Mouse (Mus musculus): ENCODE measurements around the gene Prdm5. TPM values are rescaled to one million over a fixed set of nuclear protein-coding genes. Genes with fewer than 3 reads are reported as not detected.

Gene Prdm5
- polyA plus RNA-seq, 1 experiment from 2014 or later: 28.4 TPM

DNA sequence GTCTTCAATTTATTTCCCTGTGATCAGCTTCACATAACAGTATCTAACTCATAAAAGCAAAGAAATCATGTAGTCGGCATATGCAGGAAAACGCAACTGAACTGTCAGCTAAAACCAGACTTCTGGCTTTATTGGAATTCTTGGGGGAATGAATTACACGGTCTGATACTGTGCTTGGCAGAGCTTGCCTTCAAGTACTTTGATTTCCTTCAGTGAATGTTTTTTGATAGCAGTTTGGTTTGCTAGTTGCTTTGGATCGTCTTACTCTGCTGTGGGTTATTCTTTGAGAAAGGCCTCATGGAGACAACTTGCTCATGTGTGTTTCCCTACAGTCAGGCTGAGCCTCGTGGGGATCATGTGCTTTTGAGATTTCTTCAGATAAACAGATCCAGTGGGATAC is 52.7 kb downstream of the Prdm5 start:
- Histone ChIP-seq H3K27me3 (no peaks in the 10 kb centered on the region), H3K9me3 (peaks cover 8% of the 10 kb centered on the region; the same call in 1 of the 2 replicates), H3K4me2 (no peak overlapping the region), H3K36me3 (peaks cover 23% of the 10 kb centered on the region), H3K4me1 (replicated peaks) (no peaks in the 10 kb centered on the region), H3K4me3 (replicated peaks) (no peak overlapping the region), H3K9ac (replicated peaks) (no peak overlapping the region), H3K27ac (no peak overlapping the region)
- WGBS: 78% methylated on average over 5 of the region's 5 CpGs
- no peak for ATAC-seq (ENCODE audit: insufficient number of reproducible peaks, insufficient read depth, low FRiP score, low TSS enrichment, low read depth)

DNA sequence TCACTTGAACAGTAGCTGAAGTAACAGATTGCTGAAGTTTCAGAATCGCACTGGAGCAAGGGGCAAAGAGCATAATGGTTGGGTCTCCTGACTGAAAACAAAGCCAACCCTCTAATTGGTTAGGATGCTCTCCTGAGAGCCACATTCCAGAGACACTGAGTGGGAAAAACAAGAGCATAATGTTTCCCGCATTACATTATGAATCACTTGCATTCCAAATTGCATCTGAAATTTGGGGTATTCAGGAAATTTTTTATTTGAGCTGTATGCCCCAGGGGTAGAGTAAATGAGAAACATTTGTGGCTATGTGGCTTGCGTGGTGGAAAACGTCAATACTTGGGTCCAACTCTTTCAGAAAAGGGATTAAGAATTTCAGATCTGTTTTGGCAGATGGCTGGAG is 55.2 kb downstream of the Prdm5 start:
- Histone ChIP-seq H3K4me3 (replicated peaks) (no peak overlapping the region), H3K9ac (replicated peaks) (no peak overlapping the region), H3K9me3 (peaks cover 8% of the 10 kb centered on the region; the same call in 1 of the 2 replicates), H3K4me2 (no peak overlapping the region), H3K27me3 (no peaks in the 10 kb centered on the region), H3K36me3 (peaks cover 26% of the 10 kb centered on the region), H3K4me1 (replicated peaks) (no peaks in the 10 kb centered on the region), H3K27ac (no peak overlapping the region)
- 74% methylated on average over 4 of the region's 4 CpGs for WGBS
- no peak for ATAC-seq (ENCODE audit: insufficient number of reproducible peaks, insufficient read depth, low FRiP score, low TSS enrichment, low read depth)

- H3K36me3 ChIP-seq: no peaks in the 10 kb centered on the region
Measured at GRCm38 (mm10) chr6:65842579-65842978, 63.8 kb downstream of the Prdm5 start.

GRCm38 (mm10) chr6:65849127-65849526 is 70.3 kb downstream of the Prdm5 start:
- H3K36me3 ChIP-seq: no peaks in the 10 kb centered on the region
- H3K4me1 ChIP-seq (replicated peaks): 0 out of 2 replicates have a peak, but pooled peaks cover 3% of the 10 kb centered on the region
- no peak overlapping the region for H3K4me3 ChIP-seq (replicated peaks)
- H3K27ac ChIP-seq: no peak overlapping the region
- no peak overlapping the region for H3K9ac ChIP-seq (replicated peaks)
- 80% methylated on average over 4 of the region's 4 CpGs for WGBS
- no peaks in the 10 kb centered on the region for H3K9me3 ChIP-seq
- H3K27me3 ChIP-seq: no peaks in the 10 kb centered on the region
- ATAC-seq (ENCODE audit: insufficient number of reproducible peaks, insufficient read depth, low FRiP score, low TSS enrichment, low read depth): no peak
- no peak overlapping the region for H3K4me2 ChIP-seq

More at GRCm38 (mm10) chr6:65842579-65842978, 63.8 kb downstream of the Prdm5 start:
- H3K27me3 ChIP-seq: no peaks in the 10 kb centered on the region
- no peaks in the 10 kb centered on the region for H3K4me1 ChIP-seq (replicated peaks)
- no peak overlapping the region for H3K27ac ChIP-seq
- no peak overlapping the region for H3K4me3 ChIP-seq (replicated peaks)
- 89% methylated on average over 4 of the region's 4 CpGs for WGBS
- ATAC-seq (ENCODE audit: insufficient number of reproducible peaks, insufficient read depth, low FRiP score, low TSS enrichment, low read depth): no peak
- H3K9me3 ChIP-seq: no peaks in the 10 kb centered on the region
- no peak overlapping the region for H3K4me2 ChIP-seq
- no peak overlapping the region for H3K9ac ChIP-seq (replicated peaks)

DNA sequence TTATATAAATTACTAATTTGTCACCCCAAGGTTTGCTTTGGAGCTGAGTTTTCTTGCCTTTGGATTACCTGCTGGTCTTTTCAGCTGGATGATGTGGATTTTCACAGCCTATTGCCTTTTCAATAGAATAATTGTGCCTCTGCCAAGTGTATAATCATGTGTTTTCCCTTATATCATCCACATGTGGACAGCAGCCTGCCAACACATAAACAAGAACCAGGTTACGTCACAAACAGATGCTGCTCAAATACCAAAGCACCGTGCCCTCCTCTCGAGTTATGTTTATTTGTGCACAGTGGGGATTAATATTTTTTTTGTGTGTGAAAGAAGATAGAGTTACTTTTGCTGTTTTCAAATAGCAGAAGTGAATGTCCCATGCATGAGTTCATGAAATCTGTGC is 70.9 kb downstream of the Prdm5 start:
- 56% methylated on average over 3 of the region's 3 CpGs for WGBS

DNA sequence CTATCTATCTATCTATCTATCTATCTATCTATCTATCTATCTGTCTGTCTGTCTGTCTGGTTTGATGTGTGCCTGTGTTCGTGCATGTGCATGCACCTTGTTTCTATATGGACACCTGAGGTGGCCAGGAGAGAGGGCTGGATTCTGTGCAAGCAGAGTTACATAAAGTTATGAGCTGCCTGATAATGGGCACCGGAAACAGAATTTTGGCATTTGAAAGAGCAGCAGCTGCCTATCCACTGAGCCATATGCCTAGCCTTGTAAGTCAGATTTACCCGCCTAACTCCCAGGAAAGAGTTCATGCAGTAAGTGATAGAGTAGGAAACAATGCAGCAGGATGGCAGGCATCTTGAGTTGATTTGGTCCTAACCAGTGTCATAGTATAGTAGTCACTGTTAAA is 71.4 kb downstream of the Prdm5 start:
- Histone ChIP-seq H3K4me3 (replicated peaks) (no peak overlapping the region), H3K9ac (replicated peaks) (no peak overlapping the region), H3K27me3 (no peaks in the 10 kb centered on the region), H3K4me2 (no peak overlapping the region), H3K36me3 (no peaks in the 10 kb centered on the region), H3K4me1 (replicated peaks) (0 out of 2 replicates have a peak, but pooled peaks cover 3% of the 10 kb centered on the region), H3K27ac (no peak overlapping the region), H3K9me3 (no peaks in the 10 kb centered on the region)
- 95% methylated on average over 3 of the region's 3 CpGs for WGBS
- no peak for ATAC-seq (ENCODE audit: insufficient number of reproducible peaks, insufficient read depth, low FRiP score, low TSS enrichment, low read depth)

More for the DNA sequence above, 70.9 kb downstream of the Prdm5 start:
- Histone ChIP-seq H3K4me2 (no peak overlapping the region), H3K36me3 (no peaks in the 10 kb centered on the region), H3K4me3 (replicated peaks) (no peak overlapping the region), H3K27ac (no peak overlapping the region), H3K9me3 (no peaks in the 10 kb centered on the region), H3K9ac (replicated peaks) (no peak overlapping the region), H3K4me1 (replicated peaks) (0 out of 2 replicates have a peak, but pooled peaks cover 3% of the 10 kb centered on the region), H3K27me3 (no peaks in the 10 kb centered on the region)
- no peak for ATAC-seq (ENCODE audit: insufficient number of reproducible peaks, insufficient read depth, low FRiP score, low TSS enrichment, low read depth)

- peaks cover 7% of the 10 kb centered on the region; the same call in 1 of the 2 replicates for H3K4me1 ChIP-seq (replicated peaks)
- WGBS: 60% methylated on average over 3 of the region's 3 CpGs
- H3K4me3 ChIP-seq (replicated peaks): no peak overlapping the region
- no peak overlapping the region for H3K27ac ChIP-seq
- H3K27me3 ChIP-seq: no peaks in the 10 kb centered on the region
- H3K36me3 ChIP-seq: 0 out of 2 replicates have a peak, but pooled peaks cover 2% of the 10 kb centered on the region
- ATAC-seq (ENCODE audit: insufficient number of reproducible peaks, insufficient read depth, low FRiP score, low TSS enrichment, low read depth): no peak
- no peak overlapping the region for H3K4me2 ChIP-seq
- no peaks in the 10 kb centered on the region for H3K9me3 ChIP-seq
- H3K9ac ChIP-seq (replicated peaks): no peak overlapping the region
Measured at GRCm38 (mm10) chr6:65854020-65854419, 75.2 kb downstream of the Prdm5 start.

GRCm38 (mm10) chr6:65854585-65854984 is 75.8 kb downstream of the Prdm5 start:
- no peak overlapping the region for H3K4me2 ChIP-seq
- 0 out of 2 replicates have a peak, but pooled peaks cover 2% of the 10 kb centered on the region for H3K36me3 ChIP-seq
- 82% methylated on average over 4 of the region's 4 CpGs for WGBS
- no peak overlapping the region for H3K27ac ChIP-seq
- H3K9me3 ChIP-seq: no peaks in the 10 kb centered on the region
- H3K4me3 ChIP-seq (replicated peaks): no peak overlapping the region
- peaks cover 11% of the 10 kb centered on the region; the same call in 1 of the 2 replicates for H3K4me1 ChIP-seq (replicated peaks)
- no peaks in the 10 kb centered on the region for H3K27me3 ChIP-seq
- H3K9ac ChIP-seq (replicated peaks): no peak overlapping the region
- ATAC-seq (ENCODE audit: insufficient number of reproducible peaks, insufficient read depth, low FRiP score, low TSS enrichment, low read depth): no peak

DNA sequence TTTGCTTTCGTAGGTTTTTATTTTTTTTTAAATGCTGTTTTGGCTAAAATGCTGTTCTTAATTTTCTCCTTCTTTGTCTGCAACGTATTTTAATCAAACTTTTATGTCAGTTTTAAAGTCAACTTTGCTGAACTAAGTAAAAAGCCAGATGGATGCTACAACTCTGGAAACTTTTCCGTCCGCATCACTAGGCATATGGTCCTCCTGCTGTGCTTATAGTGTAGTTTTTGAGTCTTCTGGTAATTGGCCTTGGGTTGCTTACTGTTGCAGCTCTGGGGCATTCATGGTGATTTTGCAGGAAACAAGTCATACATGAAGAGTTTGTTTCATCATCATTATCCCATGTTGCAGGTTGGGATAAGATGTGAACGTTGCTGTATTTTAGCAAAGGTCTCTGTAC is 81.8 kb downstream of the Prdm5 start:
- H3K36me3 ChIP-seq: 0 out of 2 replicates have a peak, but pooled peaks cover 2% of the 10 kb centered on the region
- no peaks in the 10 kb centered on the region for H3K9me3 ChIP-seq
- H3K9ac ChIP-seq (replicated peaks): no peak overlapping the region
- H3K4me1 ChIP-seq (replicated peaks): peaks cover 20% of the 10 kb centered on the region
- H3K4me3 ChIP-seq (replicated peaks): no peak overlapping the region
- no peaks in the 10 kb centered on the region for H3K27me3 ChIP-seq
- no peak overlapping the region for H3K4me2 ChIP-seq
- ATAC-seq (ENCODE audit: insufficient number of reproducible peaks, insufficient read depth, low FRiP score, low TSS enrichment, low read depth): no peak
- no peak overlapping the region; the same call in 1 of the 2 replicates for H3K27ac ChIP-seq
- 42% methylated on average over 5 of the region's 5 CpGs for WGBS

DNA sequence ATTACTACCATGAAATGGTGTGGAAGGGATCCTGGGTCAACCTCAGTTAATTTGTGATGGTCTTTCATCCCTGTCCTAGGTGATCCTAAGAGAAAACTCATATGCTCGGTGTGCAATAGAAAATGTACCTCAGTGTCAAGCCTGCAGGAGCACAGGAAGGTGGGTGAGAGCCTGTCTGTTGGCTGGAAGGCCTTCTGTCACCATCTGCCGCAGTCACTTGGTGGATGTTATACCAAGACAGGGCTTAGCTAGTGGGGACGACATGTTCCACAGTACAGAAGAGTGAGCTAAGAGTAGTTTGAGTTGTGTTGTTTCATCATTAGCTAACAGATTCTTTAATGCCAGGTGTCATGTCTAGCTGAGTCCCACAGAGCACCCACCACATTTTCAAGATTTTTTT is 84.0 kb downstream of the Prdm5 start:
- Histone ChIP-seq H3K9ac (replicated peaks) (no peak overlapping the region), H3K36me3 (no peaks in the 10 kb centered on the region), H3K4me3 (replicated peaks) (no peak overlapping the region), H3K4me2 (no peak overlapping the region), H3K27me3 (no peaks in the 10 kb centered on the region), H3K27ac (no peak overlapping the region), H3K4me1 (replicated peaks) (peaks cover 20% of the 10 kb centered on the region), H3K9me3 (no peaks in the 10 kb centered on the region)
- ATAC-seq (ENCODE audit: insufficient number of reproducible peaks, insufficient read depth, low FRiP score, low TSS enrichment, low read depth): no peak
- 91% methylated on average over 3 of the region's 3 CpGs for WGBS

- no peaks in the 10 kb centered on the region for H3K27me3 ChIP-seq
- H3K9me3 ChIP-seq: no peaks in the 10 kb centered on the region
- no peak overlapping the region for H3K4me3 ChIP-seq (replicated peaks)
- H3K36me3 ChIP-seq: no peaks in the 10 kb centered on the region
- no peak overlapping the region for H3K9ac ChIP-seq (replicated peaks)
- H3K4me1 ChIP-seq (replicated peaks): peaks cover 14% of the 10 kb centered on the region
- ATAC-seq (ENCODE audit: insufficient number of reproducible peaks, insufficient read depth, low FRiP score, low TSS enrichment, low read depth): no peak
- no peak overlapping the region for H3K4me2 ChIP-seq
- 87% methylated on average over 3 of the region's 3 CpGs for WGBS
- H3K27ac ChIP-seq: no peak overlapping the region
Measured at GRCm38 (mm10) chr6:65864233-65864632, 85.4 kb downstream of the Prdm5 start.

GRCm38 (mm10) chr6:65864919-65865318 is 86.1 kb downstream of the Prdm5 start:
- 81% methylated on average over 5 of the region's 5 CpGs for WGBS

More at GRCm38 (mm10) chr6:65864919-65865318, 86.1 kb downstream of the Prdm5 start:
- Histone ChIP-seq H3K9ac (replicated peaks) (no peak overlapping the region), H3K9me3 (no peaks in the 10 kb centered on the region), H3K36me3 (no peaks in the 10 kb centered on the region), H3K4me1 (replicated peaks) (peaks cover 11% of the 10 kb centered on the region), H3K27ac (no peak overlapping the region), H3K27me3 (no peaks in the 10 kb centered on the region), H3K4me3 (replicated peaks) (no peak overlapping the region), H3K4me2 (no peak overlapping the region)
- ATAC-seq (ENCODE audit: insufficient number of reproducible peaks, insufficient read depth, low FRiP score, low TSS enrichment, low read depth): no peak

Data from limb, embryonic 12.5 days (tissue).